Mouse (Mus musculus) kidney, postnatal 14 days (tissue): ENCODE results near the gene Siglech.
"Not testable (repeated sequence)": the region's sequence is repeated elsewhere in the genome, so short reads cannot be mapped to it uniquely, and the experiment has no call there.

Source experiments
- DNase-seq: peaks from one replicate; pipeline ENCODE4 v3.0.0; 2022; ENCODE audit warnings: mixed read lengths

Siglech gene

DNA sequence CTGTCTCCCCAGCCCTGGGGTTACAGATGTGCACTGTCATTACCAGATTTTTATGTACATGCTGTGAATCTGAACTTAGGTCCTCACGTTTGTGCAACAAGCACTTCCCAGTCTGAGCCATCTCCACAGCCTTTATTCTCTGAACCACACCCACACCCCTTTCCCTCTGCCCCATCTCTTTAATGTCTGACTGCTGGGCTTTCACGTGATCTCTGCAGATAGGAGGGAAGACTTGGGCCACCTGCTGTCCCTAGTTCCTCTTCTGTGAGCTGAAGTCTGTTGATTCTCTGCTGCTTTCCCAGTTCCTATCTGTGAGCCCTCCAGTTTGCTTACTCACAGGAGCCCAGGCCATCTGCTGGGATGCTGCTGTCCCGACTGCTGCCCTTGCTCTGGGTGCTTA lies at the start of gene Siglech:
Gene Siglech, plus strand, starts transcription at position 253 of the 400 bp plus-strand sequence.
- no peak for DNase-seq

DNA sequence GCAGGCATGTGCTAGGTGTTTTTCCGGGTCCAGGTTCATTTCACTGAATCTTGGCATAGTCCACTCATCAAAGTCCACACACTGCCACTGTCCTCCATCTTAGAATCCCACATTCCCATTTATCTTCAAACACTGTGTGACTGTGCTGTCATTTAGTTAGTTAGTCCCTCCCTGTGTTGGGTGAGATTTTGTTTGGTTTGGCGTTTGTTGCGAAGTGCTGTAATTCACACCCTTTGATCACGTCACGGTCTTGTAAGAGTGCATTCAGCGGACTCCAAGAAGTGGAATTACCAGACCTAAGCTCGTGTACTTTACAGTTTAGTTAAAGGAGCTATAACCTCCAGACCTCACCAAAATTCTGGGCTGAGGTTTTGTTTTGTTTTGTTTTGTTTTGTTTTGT lies 45.3 kb upstream of the Siglech start:
- DNase-seq, result no peak

GRCm38 (mm10) chr7:55728903-55729302 lies 39.1 kb upstream of the Siglech start:
- DNase-seq, result no peak

GRCm38 (mm10) chr7:55734483-55734882 lies 33.5 kb upstream of the Siglech start:
- DNase-seq, result no peak

- peak; percentile 18 for DNase-seq
Measured at GRCm38 (mm10) chr7:55737125-55737912, 30.7 kb upstream of the Siglech start.

- no peak for DNase-seq
Measured at GRCm38 (mm10) chr7:55743614-55744267, 24.2 kb upstream of the Siglech start.

- no peak for DNase-seq
Measured at GRCm38 (mm10) chr7:55744566-55745220, 23.3 kb upstream of the Siglech start.

GRCm38 (mm10) chr7:55750841-55751240 lies 17.1 kb upstream of the Siglech start:
- DNase-seq, result no peak

GRCm38 (mm10) chr7:55759346-55759745 lies 8.6 kb upstream of the Siglech start:
- DNase-seq, result no peak

- peak; percentile 17 for DNase-seq
Measured at GRCm38 (mm10) chr7:55780011-55780410, 12.0 kb downstream of the Siglech start.

GRCm38 (mm10) chr7:55782493-55782892 lies 14.5 kb downstream of the Siglech start:
- no peak for DNase-seq

DNA sequence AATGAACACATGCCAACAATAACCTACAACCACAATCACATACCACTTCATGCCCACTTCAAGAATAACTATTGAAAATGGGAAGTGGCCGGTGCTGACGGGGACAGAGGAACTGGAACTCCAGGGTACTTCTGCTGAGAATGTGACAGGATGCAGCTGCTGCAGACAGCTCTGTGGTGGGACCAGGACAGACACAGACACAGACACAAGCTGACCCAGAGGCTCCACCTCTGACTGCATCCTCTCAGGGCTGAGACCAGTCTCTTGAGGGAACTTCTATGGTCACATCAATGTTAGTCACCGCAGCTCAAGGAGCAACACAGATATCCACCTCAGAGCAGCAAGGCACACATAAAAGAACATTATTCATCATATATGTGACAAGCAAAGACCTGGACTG lies 16.6 kb downstream of the Siglech start:
- peak; percentile 30 for DNase-seq

DNA sequence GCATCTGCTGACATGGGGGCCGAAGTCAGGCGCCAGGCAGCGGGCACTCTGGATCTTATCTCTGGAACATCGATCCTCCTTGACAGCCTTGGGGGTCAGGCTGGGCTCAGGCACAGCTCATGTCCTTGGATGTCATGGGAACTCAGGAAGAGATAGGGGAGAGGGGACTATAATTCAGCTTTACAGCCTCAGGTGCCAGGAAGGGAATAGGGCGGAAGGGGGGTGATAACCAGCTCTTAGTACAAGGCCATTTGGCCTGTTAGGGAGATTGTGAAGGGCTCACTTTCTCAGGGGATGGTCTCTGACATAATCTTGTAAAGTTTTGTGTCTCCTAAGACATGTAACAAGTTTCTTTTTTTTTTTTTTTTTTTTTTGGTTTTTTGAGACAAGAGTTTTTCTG lies 22.6 kb downstream of the Siglech start:
- DNase-seq, result not testable (repeated sequence)

- no peak for DNase-seq
Measured at GRCm38 (mm10) chr7:55792280-55792679, 24.3 kb downstream of the Siglech start.

DNA sequence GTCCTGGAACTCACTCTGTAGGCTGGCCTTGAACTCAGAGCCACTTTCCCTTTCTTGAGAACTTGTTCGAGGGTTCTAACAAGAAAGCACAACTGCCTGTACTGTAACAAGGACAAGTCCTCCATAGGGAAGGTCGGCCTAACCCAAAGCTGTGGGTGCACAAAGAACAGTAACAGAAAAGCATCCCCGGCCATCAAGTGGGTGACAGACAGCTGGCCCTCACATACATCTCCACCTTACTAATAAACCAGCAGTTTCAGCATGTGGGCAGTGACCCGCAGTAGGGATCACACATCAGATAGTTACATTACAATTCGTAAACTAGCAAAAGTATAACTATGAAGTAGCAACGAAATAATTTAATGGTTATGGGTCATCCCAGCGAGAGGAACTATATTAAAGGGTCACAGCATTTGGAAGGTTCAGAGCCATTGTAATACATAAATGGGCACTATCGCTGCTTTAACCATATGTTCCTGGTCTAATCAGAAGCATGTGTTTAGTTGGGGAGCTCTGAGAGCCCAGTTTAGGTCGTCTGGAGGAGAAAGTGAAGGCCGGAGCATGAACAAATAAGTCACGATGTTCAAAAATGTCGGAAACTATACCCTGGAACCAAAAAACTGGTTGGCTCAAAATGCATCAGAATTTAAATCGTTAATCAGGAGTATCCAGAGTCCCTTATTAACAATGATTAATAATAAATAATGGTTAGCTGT lies 25.4 kb downstream of the Siglech start:
- no peak for DNase-seq

- DNase-seq, result peak; percentile 98
Measured at GRCm38 (mm10) chr7:55793952-55794603, 26.1 kb downstream of the Siglech start, which contains the start of gene Tubgcp5. Gene Tubgcp5 (plus strand): TSS chr7:55794154.

DNA sequence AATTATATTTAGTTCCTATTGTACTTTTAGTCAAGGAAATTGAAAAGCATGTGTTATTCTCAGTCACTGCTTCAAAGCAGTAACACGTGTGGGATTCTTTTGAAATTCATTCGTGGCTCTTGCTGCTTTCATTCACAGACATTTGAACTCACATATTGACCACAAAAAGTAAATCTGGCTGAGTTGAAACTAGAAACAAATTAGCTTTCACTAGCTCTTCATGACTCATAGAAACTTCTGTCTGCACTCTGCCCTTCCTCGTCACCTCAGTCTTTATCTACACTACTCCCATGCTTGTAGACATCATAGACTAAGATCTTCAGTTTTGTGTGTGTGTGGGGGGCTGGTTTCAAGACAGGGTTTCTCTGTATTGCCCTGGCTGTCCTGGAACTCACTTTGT lies 32.0 kb downstream of the Siglech start:
- no peak for DNase-seq

DNA sequence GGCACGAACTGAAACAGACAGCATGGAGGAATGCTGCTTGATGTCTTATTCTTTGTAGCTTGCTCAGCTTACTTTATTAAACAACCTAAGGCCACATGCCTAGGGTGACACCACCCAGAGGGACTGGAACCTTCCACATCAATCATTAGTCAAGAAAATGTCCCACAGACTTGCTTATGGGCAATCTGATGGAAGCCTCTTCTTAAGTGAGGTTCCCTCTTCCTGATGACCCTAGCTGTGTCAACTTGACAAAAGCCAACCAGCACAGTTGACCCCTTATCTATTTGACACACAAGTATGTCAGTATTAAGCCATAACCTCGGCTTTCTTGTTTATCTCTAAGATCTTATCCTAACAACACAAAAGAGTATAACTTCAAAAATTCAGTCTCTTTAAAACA lies 42.0 kb downstream of the Siglech start:
- DNase-seq, result no peak

DNA sequence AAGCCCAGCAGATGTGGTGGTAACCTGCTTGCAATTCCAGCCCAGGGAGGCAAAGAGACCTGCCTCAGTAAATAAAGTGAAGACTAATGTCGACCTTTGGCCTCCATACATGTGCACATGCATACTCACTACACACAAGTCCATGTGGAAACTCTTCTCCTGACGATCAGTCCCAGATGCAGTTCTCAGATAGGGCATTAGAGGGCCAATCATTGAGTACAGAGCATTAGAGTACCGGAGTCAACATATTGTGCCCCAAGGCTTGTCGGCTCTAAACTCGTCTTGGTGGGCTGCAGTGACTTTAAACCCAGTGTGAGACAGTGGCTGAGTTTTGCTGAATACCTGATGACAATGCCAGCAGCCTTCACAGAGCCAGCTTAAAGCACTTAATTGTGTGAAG lies 56.5 kb downstream of the Siglech start:
- no peak for DNase-seq

GRCm38 (mm10) chr7:55827551-55827950 lies 59.6 kb downstream of the Siglech start:
- no peak for DNase-seq
